Mouse (Mus musculus): ENCODE measurements around the gene 9630041A04Rik.

9630041A04Rik gene

GRCm38 (mm10) chr9:101919324-101919723 lies 57.7 kb downstream of the 9630041A04Rik start:
- no peak for DNase-seq (ENCODE audit: low spot score)

GRCm38 (mm10) chr9:101922846-101923245 lies 61.2 kb downstream of the 9630041A04Rik start:
- DNase-seq (ENCODE audit: low spot score): no peak

- DNase-seq (ENCODE audit: low spot score): no peak
These were observed 63.2 kb downstream of the 9630041A04Rik start for GRCm38 (mm10) chr9:101924829-101925228.

DNA sequence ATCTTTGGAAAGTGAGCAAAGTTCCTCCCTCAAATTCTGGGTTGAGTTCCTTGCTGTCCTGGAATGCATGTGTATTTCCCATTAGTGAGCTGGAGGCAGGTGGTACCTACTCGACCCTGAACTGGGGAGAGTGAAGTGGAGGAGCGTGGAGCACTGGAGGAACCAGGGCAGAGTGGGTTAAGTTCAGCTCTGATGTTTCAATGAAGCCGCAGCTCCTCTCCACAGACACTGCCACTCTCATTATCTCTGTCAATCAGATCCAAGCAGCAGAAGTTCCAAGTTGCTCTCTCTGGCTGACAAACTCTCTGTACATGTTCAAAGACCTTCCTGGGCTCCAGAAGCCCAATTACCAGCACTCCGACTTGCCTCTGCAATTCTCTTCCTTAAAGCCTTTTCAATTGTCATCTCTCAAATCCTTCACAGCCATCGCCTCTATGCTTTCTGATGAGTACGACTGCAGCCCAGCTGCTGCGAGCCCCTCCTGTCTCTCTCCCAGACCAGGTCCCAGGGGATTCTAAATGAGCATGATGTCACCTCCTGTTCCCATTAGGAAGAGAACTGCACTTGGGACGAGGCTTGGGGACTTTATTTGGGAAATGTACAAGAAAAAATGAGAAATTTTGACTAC lies 72.4 kb downstream of the 9630041A04Rik start:
- DNase-seq (ENCODE audit: low spot score): no peak

GRCm38 (mm10) chr9:101934887-101935286 lies 73.2 kb downstream of the 9630041A04Rik start:
- no peak for DNase-seq (ENCODE audit: low spot score)

DNA sequence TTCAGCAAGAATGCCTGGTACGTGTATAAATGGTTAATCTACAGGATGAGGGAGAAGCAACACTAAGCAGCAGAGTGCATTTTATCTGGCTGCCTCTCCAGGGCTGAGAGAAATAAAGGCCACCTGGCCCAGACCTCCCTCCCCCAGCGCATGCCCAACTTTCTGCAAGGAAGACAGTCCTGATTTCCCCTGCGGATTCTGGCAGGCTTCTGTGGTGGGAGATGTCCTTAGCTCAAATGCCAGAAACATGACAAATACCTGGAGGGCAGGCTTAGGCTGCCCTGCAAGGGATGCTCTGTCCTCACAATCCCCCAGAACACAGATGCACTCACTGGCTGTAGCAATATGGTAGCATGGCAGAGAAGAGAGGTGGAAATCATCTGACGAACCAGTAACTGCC lies 76.4 kb downstream of the 9630041A04Rik start:
- DNase-seq (ENCODE audit: low spot score): no peak

- no peak for DNase-seq (ENCODE audit: low spot score)
These were observed 77.4 kb downstream of the 9630041A04Rik start for GRCm38 (mm10) chr9:101939006-101939405.

GRCm38 (mm10) chr9:101940182-101940581 lies 78.5 kb downstream of the 9630041A04Rik start:
- no peak for DNase-seq (ENCODE audit: low spot score)

DNA sequence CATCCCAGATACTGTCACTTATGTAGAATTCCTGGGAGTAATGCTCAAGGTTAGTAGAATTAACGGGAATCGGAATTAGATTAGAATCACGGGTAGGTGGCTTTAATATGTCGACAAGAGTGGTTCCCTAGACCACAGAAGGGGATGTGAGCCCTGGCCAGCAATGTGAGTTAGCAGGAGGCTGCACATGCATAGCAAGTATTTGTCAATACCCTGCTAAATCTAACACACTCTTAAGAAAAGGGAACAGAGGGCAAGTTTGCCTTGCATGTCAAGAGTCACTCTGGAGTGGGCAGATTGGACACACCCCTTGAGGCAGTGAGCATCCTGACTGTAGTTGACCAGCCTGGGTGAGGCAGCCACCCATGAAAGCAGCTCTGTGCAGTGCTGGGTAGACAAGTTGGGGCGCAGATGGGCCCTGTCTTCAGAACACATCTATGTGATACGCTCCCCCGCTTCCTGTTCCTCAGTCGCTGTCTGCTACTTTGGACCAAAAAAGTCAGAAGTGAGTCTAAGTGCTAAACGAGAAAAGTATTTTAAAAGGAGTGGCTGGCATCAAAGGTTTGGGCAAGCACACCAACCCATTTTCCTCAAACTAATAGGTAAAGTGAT lies 80.5 kb downstream of the 9630041A04Rik start:
- DNase-seq (ENCODE audit: low spot score): no peak

GRCm38 (mm10) chr9:101945326-101945725 lies 83.7 kb downstream of the 9630041A04Rik start:
- no peak for DNase-seq (ENCODE audit: low spot score)

DNA sequence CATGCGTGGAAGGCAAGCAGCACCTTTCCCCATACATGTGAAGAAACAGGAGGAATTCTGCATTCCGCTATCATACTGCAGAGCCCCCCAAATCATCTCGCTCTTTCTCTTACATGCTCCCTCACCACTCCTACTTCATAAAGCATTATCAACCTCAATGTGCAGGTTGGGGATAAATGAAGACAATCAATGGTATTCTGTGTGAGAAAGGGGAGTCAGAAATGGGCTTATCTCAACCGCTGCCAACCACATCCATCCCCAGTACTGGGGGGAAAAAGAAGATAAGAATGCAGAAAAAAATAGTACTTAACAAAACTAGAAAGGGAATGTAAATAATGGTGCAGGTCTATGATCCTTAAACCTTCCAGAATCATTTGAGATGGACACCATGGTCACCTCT lies 84.2 kb downstream of the 9630041A04Rik start:
- no peak for DNase-seq (ENCODE audit: low spot score)

DNA sequence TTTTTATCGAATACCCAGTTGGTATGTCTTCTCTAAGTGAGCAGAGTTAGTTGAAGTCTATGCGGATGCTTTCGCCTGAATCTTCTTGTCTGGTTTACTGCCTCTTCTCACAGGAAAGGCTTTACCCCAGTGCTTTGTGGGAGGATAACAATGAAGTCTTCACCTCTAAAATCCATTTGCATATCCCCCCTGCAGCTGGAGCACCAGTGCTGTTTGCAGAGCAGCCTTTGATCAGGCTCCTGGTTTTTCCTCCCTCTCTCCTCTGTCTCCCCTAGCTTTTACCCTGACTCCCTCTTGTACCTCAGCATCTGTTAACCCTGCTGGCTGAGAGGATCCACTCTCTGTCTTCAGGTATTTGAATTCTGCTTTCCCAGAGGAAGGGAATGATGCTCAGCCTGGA lies 88.5 kb downstream of the 9630041A04Rik start:
- DNase-seq (ENCODE audit: low spot score): no peak

DNA sequence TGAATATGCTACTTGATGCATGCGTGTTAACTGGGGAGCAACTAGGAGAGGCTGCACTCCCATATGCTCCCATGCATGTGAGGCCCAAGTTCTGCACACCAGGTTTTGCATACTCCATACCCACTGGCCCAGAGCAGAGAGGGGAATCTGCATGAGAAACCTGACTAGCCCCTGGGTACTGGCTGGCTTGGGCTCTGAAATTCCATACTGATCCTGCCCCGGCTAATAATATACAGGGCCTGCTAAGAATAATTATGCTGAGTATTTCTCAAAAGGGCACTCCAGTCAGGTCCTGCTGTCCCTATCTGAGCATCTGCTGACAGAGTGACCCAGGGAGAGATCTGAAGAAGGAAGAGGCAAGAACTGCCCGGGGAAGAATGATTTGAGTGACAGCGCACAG lies 92.9 kb downstream of the 9630041A04Rik start:
- no peak for DNase-seq (ENCODE audit: low spot score)

DNA sequence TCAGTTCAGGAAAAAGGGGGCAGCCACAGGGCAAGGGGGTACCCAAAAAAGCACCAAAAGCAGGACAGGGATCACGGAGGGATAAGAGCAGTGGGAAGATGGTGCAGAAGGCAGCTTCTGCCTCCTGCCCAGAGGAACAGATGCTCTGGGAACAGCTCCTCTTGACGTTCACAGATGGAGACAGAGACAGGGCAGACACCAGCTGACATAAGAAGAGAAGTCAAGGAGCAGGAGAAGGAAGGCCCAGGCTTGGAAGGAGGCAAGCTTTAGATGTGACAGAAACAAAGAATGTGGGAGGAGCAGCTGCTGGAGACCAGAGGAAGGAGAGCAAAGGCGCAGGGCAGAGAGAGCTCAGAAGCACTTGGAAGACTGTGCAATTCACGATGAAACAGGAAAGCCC lies 94.6 kb downstream of the 9630041A04Rik start:
- DNase-seq (ENCODE audit: low spot score): no peak

- DNase-seq (ENCODE audit: low spot score): no peak
These were observed 110.2 kb downstream of the 9630041A04Rik start for GRCm38 (mm10) chr9:101971806-101972205.

DNA sequence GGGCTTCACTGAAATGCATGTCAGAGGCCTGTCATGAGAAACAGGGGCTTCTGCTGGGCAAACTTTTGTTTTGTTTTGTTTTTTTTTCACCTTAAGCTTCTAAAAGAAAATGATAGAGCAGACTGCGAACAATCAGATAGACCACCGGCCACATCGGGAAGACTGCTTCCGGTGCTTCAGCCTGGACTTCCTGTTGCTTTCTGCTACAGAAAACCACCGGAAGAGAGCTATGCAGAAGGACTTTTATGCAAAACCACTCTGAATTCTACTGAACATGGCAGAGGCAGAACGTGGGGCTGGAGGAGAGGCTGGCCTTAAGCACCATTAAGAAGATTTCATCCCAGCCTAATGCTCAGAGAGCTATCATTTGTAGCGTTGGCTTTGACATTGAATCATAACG lies 110.7 kb downstream of the 9630041A04Rik start:
- peak; percentile 35 for DNase-seq (ENCODE audit: low spot score)

GRCm38 (mm10) chr9:101976884-101977465 lies 115.3 kb downstream of the 9630041A04Rik start:
- no peak for DNase-seq (ENCODE audit: low spot score)

- DNase-seq (ENCODE audit: low spot score): no peak
These were observed 119.5 kb downstream of the 9630041A04Rik start for GRCm38 (mm10) chr9:101981161-101981560.

DNA sequence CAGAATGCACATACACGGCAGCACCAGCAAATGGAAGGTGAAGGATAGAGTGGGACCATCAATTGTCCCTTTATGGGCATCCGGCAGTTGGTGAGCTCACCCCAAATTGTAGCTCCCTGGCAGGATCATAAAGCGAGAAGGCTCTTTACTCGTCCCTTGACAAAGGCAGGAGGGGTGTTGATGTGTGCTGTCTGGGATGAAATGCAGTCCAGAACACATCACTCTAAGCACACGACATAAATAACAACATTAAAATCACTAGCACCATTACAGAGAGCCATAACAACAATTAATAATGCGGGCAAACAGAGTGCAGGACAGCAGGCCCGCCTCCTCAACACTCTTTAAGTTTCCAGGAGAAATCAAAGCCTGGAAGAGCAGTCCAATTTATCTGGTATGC lies 120.7 kb downstream of the 9630041A04Rik start:
- DNase-seq (ENCODE audit: low spot score): no peak

GRCm38 (mm10) chr9:101986910-101987309 lies 125.3 kb downstream of the 9630041A04Rik start:
- no peak for DNase-seq (ENCODE audit: low spot score)

DNA sequence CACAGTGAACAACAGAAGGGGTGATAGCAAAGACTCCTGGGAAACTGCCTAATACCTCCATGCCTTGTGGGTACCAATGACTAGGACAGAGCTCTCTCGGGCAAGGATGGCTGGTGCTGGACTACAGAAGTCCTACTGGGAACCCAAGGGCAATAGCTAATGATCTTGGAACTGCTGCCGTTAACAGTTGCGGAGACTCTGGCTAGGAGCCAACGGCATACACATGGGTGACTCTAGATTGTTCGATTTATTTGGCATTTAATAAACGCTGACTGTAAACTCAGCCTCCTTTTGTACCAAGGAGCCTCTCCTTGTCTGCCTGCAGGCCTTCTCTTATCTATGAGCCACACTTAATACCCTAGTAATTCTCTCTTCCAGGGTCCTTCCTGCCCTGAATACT lies 128.4 kb downstream of the 9630041A04Rik start:
- no peak for DNase-seq (ENCODE audit: low spot score)

DNA sequence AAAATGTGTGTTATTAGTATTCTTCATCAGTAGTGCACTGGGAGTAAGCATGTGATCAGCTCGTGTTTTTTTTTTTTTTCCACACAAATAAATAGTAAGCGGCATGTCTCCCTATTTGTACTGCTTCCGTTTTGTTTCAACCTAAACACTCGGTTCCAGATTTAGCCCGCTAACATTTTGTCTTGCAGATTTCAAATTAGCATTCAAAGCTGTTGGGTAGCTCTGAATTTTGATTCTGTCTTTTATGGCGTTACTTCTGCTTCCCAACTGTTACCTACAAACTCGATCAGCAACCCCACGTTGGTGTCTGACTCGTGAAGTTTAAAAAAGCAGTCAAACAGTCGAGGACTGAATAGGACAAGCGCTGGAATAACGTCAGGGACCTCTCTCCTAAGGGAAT lies 129.2 kb downstream of the 9630041A04Rik start:
- no peak for DNase-seq (ENCODE audit: low spot score)
